8 mouse cellular contexts compared by ENCODE assay signal in the genomic region with DNA sequence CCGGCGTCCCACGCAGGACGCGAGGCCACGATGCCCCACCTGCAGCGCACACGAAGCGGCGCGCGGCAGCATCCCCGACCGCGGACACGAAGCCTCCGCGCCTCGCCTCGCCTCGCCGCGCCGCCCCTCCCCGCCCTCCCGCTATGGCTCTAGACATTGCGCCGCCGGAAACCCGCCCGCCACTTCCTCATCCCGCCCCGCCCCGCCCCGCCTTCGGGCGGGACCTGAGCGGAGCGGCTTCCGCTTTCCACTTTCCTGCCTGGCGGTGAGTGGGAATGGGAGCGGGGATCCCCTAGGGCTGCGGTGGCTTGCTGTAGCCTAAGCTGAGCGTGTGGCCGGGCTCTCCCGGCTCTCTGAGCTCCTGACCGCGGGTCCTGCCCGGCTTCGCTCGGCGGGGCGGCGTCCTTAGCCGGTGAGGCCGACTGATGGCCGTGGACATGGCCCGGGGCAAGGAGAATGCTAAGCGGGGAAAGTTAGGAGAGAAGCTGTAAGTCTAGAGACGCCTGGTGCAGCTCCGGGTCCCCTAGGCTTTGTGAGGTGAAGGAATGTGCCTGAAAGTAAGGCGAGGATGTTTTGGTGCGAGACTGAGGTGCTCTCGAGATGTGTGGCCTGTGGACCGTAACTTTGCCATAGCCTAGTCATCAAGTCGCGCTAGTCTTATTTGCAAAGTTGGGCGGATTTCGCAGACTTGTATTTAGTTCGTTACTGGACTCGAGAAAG. TPM values are rescaled to one million over a fixed set of nuclear protein-coding genes. Genes with fewer than 3 reads are reported as not detected.
A peak's percentile ranks its signal among the peaks of the same experiment; 100 is the strongest.
DNase-seq lines count a peak whose midpoint lies in the region; ATAC-seq lines count a peak whose summit lies in the region.

TSS of gene Smim15 (plus strand) at position 225 of the 720 bp plus-strand sequence.

- H3K9ac ChIP-seq in intestine, embryonic 15.5 days, result peak within 1 kb of the TSS; percentile 99

- H3K9me3 ChIP-seq in intestine, embryonic 15.5 days, result no peaks in the 10 kb centered on the region

- peak; percentile 96 for ATAC-seq in intestine, embryonic 15.5 days
- ATAC-seq in megakaryocyte-erythroid progenitor cell, adult 5-6 weeks (replicated peaks; ENCODE audit: low FRiP score, low TSS enrichment, poor library complexity, severe bottlenecking), result peak; percentile 75

- peak within 1 kb of the TSS; percentile 59 for H3K4me2 ChIP-seq in intestine, embryonic 15.5 days (replicated peaks)

- H3K4me1 ChIP-seq in intestine, embryonic 15.5 days (replicated peaks), result peaks cover 6% of the 10 kb centered on the region

- peak; percentile 80 for DNase-seq in adrenal gland, adult 8-10 months
- peak; percentile 85 for DNase-seq in embryo, embryonic 11.5 days (ENCODE audit: low read depth, low spot score)
- peak; percentile 81 to 85 for DNase-seq in gastrocnemius, postnatal 36 days
- DNase-seq in left cerebral cortex, postnatal 14 days (ENCODE audit: low spot score in 2 of 2), result peak; percentile 85 to 88
- peak; percentile 86 for DNase-seq in right cerebral cortex, postnatal 14 days
- DNase-seq in urinary bladder, postnatal 36 days (ENCODE audit: low spot score in 2 of 2), result peak; percentile 84 to 88

- peak within 1 kb of the TSS; percentile 95 for H3K4me3 ChIP-seq in intestine, embryonic 15.5 days (replicated peaks)

- H3K27me3 ChIP-seq in intestine, embryonic 15.5 days (replicated peaks), result no peaks in the 10 kb centered on the region

- intact Hi-C loops in gastrocnemius, postnatal 36 days (cut with DNase I), result loop anchor here (5.0 to 10.0 kb wide), 3 partner anchors 108 to 580 kb away; no protein-coding TSS in a partner anchor
- intact Hi-C loops in left cerebral cortex, postnatal 14 days (cut with DNase I), result loop anchor here (2.0 to 10.0 kb wide), 6 partner anchors 67 to 720 kb away; no protein-coding TSS in a partner anchor

- WGBS in intestine, embryonic 15.5 days, result under 1% methylated on average over 70 of the region's 71 CpGs

- peak within 1 kb of the TSS; percentile 94 for H3K27ac ChIP-seq in intestine, embryonic 15.5 days

- H3K36me3 ChIP-seq in intestine, embryonic 15.5 days, result no peaks in the 10 kb centered on the region

RNA-seq across cellular contexts. Expression of gene Smim15, which starts in this region (rescaled TPM):
- total RNA-seq in adrenal gland, adult 8-10 months (2022), result 10 to 100 TPM; 36.5 to 43.5 (median 39.5) TPM
- total RNA-seq in gastrocnemius, postnatal 36 days (2021), result 10 to 100 TPM; 12.4 to 14.4 TPM
- polyA plus RNA-seq in intestine, embryonic 15.5 days (2015; fragmentation: Nextera tagmentation; extraction: Ambion mirVana), result 48.4 and 53.2 TPM in 2 replicates
- 10 to 100 TPM; 40.2 to 41.4 TPM for total RNA-seq in left cerebral cortex, postnatal 14 days (2021)
- 31.2 and 45.2 TPM in 2 replicates for total RNA-seq in megakaryocyte-erythroid progenitor cell, adult 5-6 weeks (2014; fragmentation: Nextera tagmentation)
- 169 and 184 TPM in 2 replicates for total RNA-seq in megakaryocyte-erythroid progenitor cell, adult 5-6 weeks (2017)

Comparison
In these comparisons a context has a peak if more than half of its experiments do, and no peak if none do; other contexts are left out.
1. Peak in every context shown above with its lines: DNase-seq, ATAC-seq, H3K4me3 ChIP-seq and H3K27ac ChIP-seq.